Mouse (Mus musculus) forebrain, embryonic 12.5 days (tissue): Measurements from ENCODE around the gene Ablim1. TPM values are rescaled to one million over a fixed set of nuclear protein-coding genes. Genes with fewer than 3 reads are reported as not detected.
A peak's percentile ranks its signal among the peaks of the same experiment; 100 is the strongest.

Experiments used
- ATAC-seq: fragments of 200-750 bp; cut with Nextera tagmentation; 2 replicates; pipeline ENCODE4 v1.8.0; 2017; ENCODE audit warnings: moderate TSS enrichment; ENCODE audit not compliant: low FRiP score
- H3K27ac ChIP-seq: fragments of 300-500 bp; sonication (generic); 2 replicates; pipeline ENCODE4 v1.5.1; 2016; ENCODE audit warnings: mild to moderate bottlenecking
- H3K27me3 ChIP-seq: fragments of 300-500 bp; sonication (generic); 2 replicates; pipeline ENCODE4 v1.6.1; 2016; ENCODE audit warnings: mild to moderate bottlenecking
- H3K36me3 ChIP-seq: fragments of 300-500 bp; sonication (generic); replicated peaks from 2 replicates; pipeline ENCODE4 v1.6.1; 2016; ENCODE audit warnings: mild to moderate bottlenecking
- H3K4me1 ChIP-seq: fragments of 300-500 bp; sonication (generic); 2 replicates; pipeline ENCODE4 v1.6.1; 2016
- H3K4me2 ChIP-seq: fragments of 300-500 bp; sonication (generic); 2 replicates; pipeline ENCODE4 v1.6.1; 2016; ENCODE audit warnings: mild to moderate bottlenecking, moderate library complexity
- H3K4me3 ChIP-seq: fragments of 300-500 bp; sonication (generic); replicated peaks from 2 replicates; pipeline ENCODE4 v1.5.1; 2016; ENCODE audit warnings: mild to moderate bottlenecking
- H3K9ac ChIP-seq: fragments of 300-500 bp; sonication (generic); 2 replicates; pipeline ENCODE4 v1.6.1; 2016; ENCODE audit warnings: mild to moderate bottlenecking
- H3K9me3 ChIP-seq: fragments of 300-500 bp; sonication (generic); 2 replicates; pipeline ENCODE4 v1.6.1; 2016
- WGBS: fragments of 180-500 bp; shearing (Covaris S2); methylation state at CpG from one replicate; pipeline ENCODE4 v1.1.7; 2016; 5-methylcytosine and 5-hydroxymethylcytosine counted together
- polyA plus RNA-seq: library from polyadenylated mRNA; unstranded; fragments of >200 nt; fragmentation: Nextera tagmentation; extraction: Ambion mirVana; gene quantifications from 2 replicates; pipeline ENCODE4 v1.2.1, GENCODE M21; 2016

Ablim1 gene
- polyA plus RNA-seq = 16.5 and 17.7 TPM in 2 replicates

DNA sequence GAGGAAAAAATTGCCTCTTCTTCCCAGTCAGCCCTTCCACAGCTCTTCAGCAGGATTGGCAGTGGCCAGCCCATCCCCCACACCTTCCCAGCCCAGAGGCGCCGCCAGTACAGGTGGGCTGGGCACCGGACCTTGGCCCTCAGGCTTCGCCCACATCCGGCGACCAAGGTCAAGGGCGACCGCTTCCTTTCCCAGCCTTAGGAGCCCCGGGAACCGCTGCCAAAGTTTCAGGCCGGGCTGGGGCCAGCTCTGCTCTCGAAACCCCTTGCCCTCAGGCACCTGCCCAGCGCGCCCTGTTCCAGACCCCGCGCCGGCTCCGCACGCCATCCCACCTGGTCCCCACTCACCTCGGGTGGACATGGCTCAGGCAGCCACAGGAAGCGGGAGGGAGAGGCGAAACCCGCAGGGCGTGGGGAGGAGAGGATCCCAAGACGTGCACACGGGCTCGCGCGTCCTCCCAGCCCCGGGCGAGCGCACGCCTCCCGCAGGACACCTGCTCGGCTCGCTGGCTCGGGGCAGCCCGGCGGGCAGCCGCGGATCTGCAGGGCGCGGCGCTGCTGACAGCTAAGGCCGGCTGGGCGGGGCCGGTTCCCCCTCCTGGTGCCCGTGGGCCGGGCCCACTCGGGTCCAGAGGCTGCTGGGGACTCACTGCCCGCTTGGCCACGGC lies at the start of gene Ablim1:
Gene Ablim1 (minus strand): TSS at position 574 of the 667 bp plus-strand sequence.
- no peaks in the 10 kb centered on the region for H3K36me3 ChIP-seq
- H3K9me3 ChIP-seq = no peaks in the 10 kb centered on the region
- H3K4me3 ChIP-seq = peak within 1 kb of the TSS; percentile 57
- peak; percentile 65; the same call in 1 of the 2 replicates for ATAC-seq
- peak within 1 kb of the TSS; percentile 65 for H3K9ac ChIP-seq
- peaks cover 15% of the 10 kb centered on the region for H3K4me1 ChIP-seq
- peak within 1 kb of the TSS; percentile 94 for H3K4me2 ChIP-seq
- 1% methylated on average over 52 of the region's 52 CpGs for WGBS
- no peak within 1 kb of the TSS for H3K27ac ChIP-seq
- peaks cover 41% of the 10 kb centered on the region for H3K27me3 ChIP-seq

- ATAC-seq = no peak
- peaks cover 66% of the 10 kb centered on the region for H3K4me1 ChIP-seq
- H3K4me3 ChIP-seq = peak overlapping the region; percentile 22; the same call in 1 of the 2 replicates
- 93% methylated on average over 7 of the region's 7 CpGs for WGBS
- H3K4me2 ChIP-seq = peak overlapping the region; percentile 58; the same call in 1 of the 2 replicates
- H3K36me3 ChIP-seq = peaks cover 1% of the 10 kb centered on the region; the same call in 1 of the 2 replicates
- H3K27me3 ChIP-seq = no peaks in the 10 kb centered on the region
- no peaks in the 10 kb centered on the region for H3K9me3 ChIP-seq
- H3K27ac ChIP-seq = no peak overlapping the region
- H3K9ac ChIP-seq = peak overlapping the region; percentile 21; the same call in 1 of the 2 replicates
Observed at GRCm38 (mm10) chr19:57363538-57363937, 48.8 kb upstream of the Ablim1 start.

DNA sequence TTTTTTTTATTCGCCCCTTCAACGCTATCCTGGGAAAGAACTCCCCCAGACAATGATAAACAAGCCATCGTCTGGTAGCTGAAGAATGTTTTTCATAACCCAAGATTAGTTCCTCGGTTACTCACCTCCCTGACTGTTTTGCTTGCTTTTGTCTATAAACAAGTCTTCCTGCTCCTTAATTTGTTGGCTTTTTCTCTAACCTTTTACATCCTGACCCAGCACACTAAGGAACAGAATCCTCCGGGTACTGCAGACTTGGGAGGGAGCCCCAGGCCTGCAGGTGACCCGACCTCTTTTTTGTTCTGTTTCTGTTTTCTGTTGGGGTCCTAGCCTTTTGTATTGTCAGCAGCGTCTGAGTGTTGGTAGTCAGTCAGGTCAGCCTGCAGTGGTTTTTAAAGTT lies 48.4 kb upstream of the Ablim1 start:
- Histone ChIP-seq H3K9ac (peak overlapping the region; percentile 26), H3K4me1 (peaks cover 66% of the 10 kb centered on the region), H3K36me3 (no peaks in the 10 kb centered on the region), H3K4me3 (peak overlapping the region; percentile 22), H3K27me3 (no peaks in the 10 kb centered on the region), H3K4me2 (peak overlapping the region; percentile 58), H3K9me3 (no peaks in the 10 kb centered on the region), H3K27ac (no peak overlapping the region)
- 33% methylated on average over 7 of the region's 7 CpGs for WGBS
- no peak for ATAC-seq

DNA sequence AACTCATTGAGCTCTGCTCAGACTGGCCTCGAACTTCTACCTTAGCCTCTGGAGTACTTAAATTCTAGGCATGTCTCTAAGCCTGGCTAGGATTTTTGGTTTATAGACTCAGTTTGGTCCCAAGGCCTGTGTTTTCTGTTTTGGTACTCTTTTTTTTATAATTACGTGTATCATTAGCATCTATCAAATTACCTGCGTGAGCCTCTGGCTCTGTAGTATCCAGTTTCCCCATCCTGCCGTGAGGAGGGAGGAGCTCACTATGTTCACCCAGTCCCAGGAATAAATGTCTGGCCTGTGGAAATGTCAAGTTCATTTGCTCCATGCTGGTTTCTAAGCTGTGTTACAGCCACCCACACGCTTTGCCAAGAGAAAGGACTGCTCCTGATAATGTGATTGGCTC lies 47.9 kb upstream of the Ablim1 start:
- Histone ChIP-seq H3K4me1 (peaks cover 61% of the 10 kb centered on the region), H3K4me2 (peak overlapping the region; percentile 58), H3K36me3 (no peaks in the 10 kb centered on the region), H3K27ac (no peak overlapping the region), H3K9me3 (no peaks in the 10 kb centered on the region), H3K4me3 (peak overlapping the region; percentile 22; the same call in 1 of the 2 replicates), H3K9ac (peak overlapping the region; percentile 26; the same call in 1 of the 2 replicates), H3K27me3 (no peaks in the 10 kb centered on the region)
- no peak for ATAC-seq
- 54% methylated on average over 5 of the region's 5 CpGs for WGBS

DNA sequence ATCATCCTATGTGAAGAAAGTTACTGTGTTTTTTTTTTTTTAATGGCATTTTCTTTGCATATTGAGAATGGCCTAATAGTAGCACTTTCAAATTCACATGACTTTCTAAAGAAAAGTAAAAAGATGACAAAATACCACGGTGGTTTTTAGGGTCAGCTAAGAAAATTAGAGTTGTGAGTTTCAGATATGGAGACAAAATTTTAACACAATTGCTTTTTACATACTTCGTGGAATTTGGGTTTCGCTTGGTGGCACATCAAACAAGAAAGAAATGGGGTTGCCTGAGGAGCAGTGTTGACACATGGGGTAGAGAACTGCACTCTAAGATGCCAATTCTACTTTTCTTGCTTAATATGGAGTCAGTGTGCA lies 47.2 kb upstream of the Ablim1 start:
- peak overlapping the region; percentile 92; the same call in 1 of the 2 replicates for H3K27ac ChIP-seq
- peak overlapping the region; percentile 93 for H3K4me3 ChIP-seq
- peak overlapping the region; percentile 58 for H3K4me2 ChIP-seq
- H3K4me1 ChIP-seq = peaks cover 54% of the 10 kb centered on the region
- H3K9ac ChIP-seq = peak overlapping the region; percentile 94; the same call in 1 of the 2 replicates
- no peaks in the 10 kb centered on the region for H3K9me3 ChIP-seq
- H3K36me3 ChIP-seq = no peaks in the 10 kb centered on the region
- ATAC-seq = no peak
- H3K27me3 ChIP-seq = no peaks in the 10 kb centered on the region
- 17% methylated on average over 3 of the region's 3 CpGs for WGBS

GRCm38 (mm10) chr19:57361131-57361938 lies 46.6 kb upstream of the Ablim1 start:
- no peaks in the 10 kb centered on the region for H3K27me3 ChIP-seq
- H3K36me3 ChIP-seq = no peaks in the 10 kb centered on the region
- peak overlapping the region; percentile 92 for H3K27ac ChIP-seq
- peak overlapping the region; percentile 93 for H3K4me3 ChIP-seq
- peak overlapping the region; percentile 94 for H3K9ac ChIP-seq
- no peaks in the 10 kb centered on the region for H3K9me3 ChIP-seq
- H3K4me1 ChIP-seq = peaks cover 48% of the 10 kb centered on the region
- peak; percentile 73; the same call in 1 of the 2 replicates for ATAC-seq
- H3K4me2 ChIP-seq = peak overlapping the region; percentile 58
- under 1% methylated on average over 59 of the region's 78 CpGs for WGBS

DNA sequence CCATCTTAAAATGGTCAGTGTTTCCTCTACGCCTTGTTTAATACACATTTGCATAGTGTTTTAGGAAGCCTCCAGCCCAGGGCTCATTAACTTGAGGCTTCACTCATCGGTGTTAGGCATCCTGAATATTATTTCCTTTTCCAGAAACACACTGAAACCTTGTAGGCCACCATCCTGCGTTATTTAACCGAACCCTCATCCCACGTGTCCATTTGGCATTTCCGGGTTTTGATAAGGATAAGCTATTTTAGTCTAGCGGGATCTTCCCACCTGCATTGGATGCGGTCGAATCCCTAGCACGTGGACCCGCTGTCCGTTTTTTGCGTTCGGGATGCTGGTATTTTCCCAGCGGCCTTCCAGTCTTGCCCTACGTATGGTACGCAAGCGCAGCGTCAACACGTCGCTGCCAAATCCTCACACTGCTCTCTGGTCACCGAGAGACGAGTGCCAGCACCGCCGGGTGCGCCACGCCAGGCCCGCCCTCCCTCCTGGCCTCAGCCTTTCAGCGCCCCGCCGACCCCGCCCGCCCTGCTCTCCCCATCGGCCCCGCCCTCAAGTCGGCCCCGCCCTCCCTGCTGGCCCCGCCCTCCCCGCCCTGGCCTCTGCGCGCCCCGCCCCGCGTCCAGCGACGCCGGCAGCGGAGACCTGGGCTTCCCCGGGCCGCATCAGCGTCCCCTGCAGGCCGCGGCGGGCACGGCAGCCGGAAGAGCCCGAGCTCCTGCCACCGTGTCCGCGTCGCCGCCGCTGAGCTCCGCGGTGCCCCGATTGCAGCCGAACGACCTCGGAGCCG lies 45.8 kb upstream of the Ablim1 start, which contains the start of gene Fam160b1:
Gene Fam160b1 (plus strand): TSS at position 340 of the 790 bp plus-strand sequence.
- ATAC-seq = peak; percentile 94
- Histone ChIP-seq H3K4me2 (peak within 1 kb of the TSS; percentile 58), H3K4me1 (peaks cover 42% of the 10 kb centered on the region), H3K27me3 (no peaks in the 10 kb centered on the region), H3K9me3 (no peaks in the 10 kb centered on the region), H3K27ac (peak within 1 kb of the TSS; percentile 92), H3K4me3 (peak within 1 kb of the TSS; percentile 93), H3K36me3 (no peaks in the 10 kb centered on the region), H3K9ac (peak within 1 kb of the TSS; percentile 94)
- WGBS = 2% methylated on average over 54 of the region's 70 CpGs

DNA sequence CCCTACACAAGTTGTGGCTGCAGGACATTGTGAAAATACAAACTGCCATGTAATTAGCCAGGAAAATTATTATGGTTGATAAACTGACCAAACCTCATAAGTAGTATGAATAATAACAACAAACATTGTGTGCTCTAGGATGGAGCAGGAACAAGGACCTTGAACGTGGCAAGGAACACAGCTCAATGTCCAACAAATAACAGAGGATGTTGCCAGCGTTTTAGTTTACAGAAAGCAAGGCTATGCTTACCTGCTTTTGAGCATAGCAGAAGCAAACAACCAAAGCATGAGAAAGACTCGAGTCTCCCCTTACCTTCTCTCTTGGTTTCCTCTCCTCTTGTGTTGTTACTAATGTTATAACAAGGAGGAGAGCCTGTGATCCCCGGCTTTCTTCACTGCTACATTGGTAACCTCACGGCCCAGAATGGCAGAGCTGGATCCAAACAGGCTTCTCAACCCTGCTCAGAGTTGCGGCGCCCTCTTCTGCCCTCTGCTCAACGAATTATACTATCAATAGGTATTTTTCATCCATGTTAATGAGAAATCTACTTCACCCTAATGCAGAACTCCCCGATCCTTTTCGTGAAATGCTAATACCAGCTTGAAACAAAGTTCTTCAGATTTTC lies 45.1 kb upstream of the Ablim1 start:
- Histone ChIP-seq H3K36me3 (no peaks in the 10 kb centered on the region), H3K9me3 (no peaks in the 10 kb centered on the region), H3K27ac (peak overlapping the region; percentile 92; the same call in 1 of the 2 replicates), H3K27me3 (no peaks in the 10 kb centered on the region), H3K9ac (0 out of 2 replicates have a peak overlapping the region, but pooled peaks have one; percentile 94), H3K4me3 (peak overlapping the region; percentile 93), H3K4me2 (peak overlapping the region; percentile 58), H3K4me1 (peaks cover 38% of the 10 kb centered on the region)
- WGBS = 49% methylated on average over 10 of the region's 10 CpGs
- no peak for ATAC-seq

GRCm38 (mm10) chr19:57358836-57359598 lies 44.3 kb upstream of the Ablim1 start:
- no peak for ATAC-seq
- Histone ChIP-seq H3K36me3 (no peaks in the 10 kb centered on the region), H3K27ac (no peak overlapping the region), H3K4me1 (peaks cover 30% of the 10 kb centered on the region), H3K4me3 (no peak overlapping the region), H3K4me2 (no peak overlapping the region; the same call in 1 of the 2 replicates), H3K9me3 (no peaks in the 10 kb centered on the region), H3K27me3 (no peaks in the 10 kb centered on the region), H3K9ac (no peak overlapping the region)
- WGBS = 96% methylated on average over 20 of the region's 20 CpGs

GRCm38 (mm10) chr19:57358322-57358721 lies 43.6 kb upstream of the Ablim1 start:
- H3K27ac ChIP-seq = no peak overlapping the region
- H3K4me3 ChIP-seq = no peak overlapping the region
- no peak for ATAC-seq
- no peaks in the 10 kb centered on the region for H3K27me3 ChIP-seq
- H3K4me1 ChIP-seq = peaks cover 25% of the 10 kb centered on the region
- no peak overlapping the region; the same call in 1 of the 2 replicates for H3K4me2 ChIP-seq
- WGBS = 79% methylated on average over 12 of the region's 12 CpGs
- no peak overlapping the region for H3K9ac ChIP-seq
- H3K9me3 ChIP-seq = no peaks in the 10 kb centered on the region
- H3K36me3 ChIP-seq = no peaks in the 10 kb centered on the region

- Histone ChIP-seq H3K9ac (no peak overlapping the region), H3K27ac (no peak overlapping the region)
Observed at GRCm38 (mm10) chr19:57357811-57358210, 43.1 kb upstream of the Ablim1 start.

More at GRCm38 (mm10) chr19:57357811-57358210, 43.1 kb upstream of the Ablim1 start:
- H3K9me3 ChIP-seq = no peaks in the 10 kb centered on the region
- ATAC-seq = no peak
- no peak overlapping the region for H3K4me2 ChIP-seq
- H3K27me3 ChIP-seq = no peaks in the 10 kb centered on the region
- no peaks in the 10 kb centered on the region for H3K36me3 ChIP-seq
- WGBS = 93% methylated on average over 5 of the region's 5 CpGs
- peaks cover 20% of the 10 kb centered on the region for H3K4me1 ChIP-seq
- no peak overlapping the region for H3K4me3 ChIP-seq
